Mouse (Mus musculus) myocyte (in vitro differentiated cells): ENCODE results near the gene Zfhx3. TPM values are rescaled to one million over a fixed set of nuclear protein-coding genes. Genes with fewer than 3 reads are reported as not detected.

Experiments
- H3K27me3 ChIP-seq: one replicate; pipeline ENCODE4 v1.6.1; 2011; ENCODE audit not compliant: control insufficient read depth, insufficient read depth, insufficient read length
- H3K36me3 ChIP-seq: one replicate; pipeline ENCODE4 v1.6.1; 2011; ENCODE audit not compliant: control insufficient read depth, insufficient read depth
- H3K4me2 ChIP-seq: one replicate; pipeline ENCODE4 v1.6.1; 2011; ENCODE audit warnings: low read depth, control low read depth
- H3K4me3 ChIP-seq: one replicate; pipeline ENCODE4 v1.5.1; 2011; ENCODE audit warnings: mild to moderate bottlenecking, control low read depth, moderate library complexity
- H3K79me2 ChIP-seq: one replicate; pipeline ENCODE4 v1.6.1; 2011; ENCODE audit not compliant: control insufficient read depth, insufficient read depth
- H3ac ChIP-seq: one replicate; pipeline ENCODE4 v1.6.1; 2011; ENCODE audit not compliant: control insufficient read depth, insufficient read length
- CEBPB ChIP-seq: IDR thresholded peaks from 2 replicates; pipeline ENCODE4 v1.6.1; 2011; ENCODE audit warnings: mild to moderate bottlenecking, moderate library complexity; ENCODE audit not compliant: poor library complexity, insufficient read depth, severe bottlenecking
- E2F4 ChIP-seq: IDR thresholded peaks from one replicate; pipeline ENCODE4 v1.6.1; 2011; ENCODE audit warnings: mild to moderate bottlenecking, control low read depth, moderate library complexity; ENCODE audit not compliant: insufficient read depth
- MAX ChIP-seq: IDR thresholded peaks from one replicate; pipeline ENCODE4 v1.6.1; 2011; ENCODE audit warnings: low read depth, mild to moderate bottlenecking, control low read depth
- MYOD1 ChIP-seq, 3 experiments: IDR thresholded peaks; one replicate each; pipeline ENCODE4 v1.6.1; 2011; ENCODE audit warnings: control low read depth in 2 of 3, low read depth in 2 of 3, mild to moderate bottlenecking in 2 of 3, moderate library complexity in 1 of 3; ENCODE audit not compliant: insufficient read length in 2 of 3, control insufficient read depth in 1 of 3
- MYOG ChIP-seq, 3 experiments: IDR thresholded peaks; one replicate each; pipeline ENCODE4 v1.6.1; 2011; ENCODE audit warnings: control low read depth in 2 of 3, low read depth in 2 of 3, mild to moderate bottlenecking in 2 of 3; ENCODE audit not compliant: insufficient read length in 2 of 3, control insufficient read depth in 1 of 3, insufficient read depth in 1 of 3
- POLR2A ChIP-seq: IDR thresholded peaks from one replicate; pipeline ENCODE4 v1.6.1; 2011; ENCODE audit warnings: low read depth, mild to moderate bottlenecking, control low read depth, moderate library complexity; ENCODE audit not compliant: insufficient read length
- POLR2AphosphoS2 ChIP-seq: IDR thresholded peaks from one replicate; pipeline ENCODE4 v1.6.1; 2011; ENCODE audit warnings: low read depth, control low read depth; ENCODE audit not compliant: insufficient read length
- REST ChIP-seq: IDR thresholded peaks from one replicate; pipeline ENCODE4 v1.6.1; 2011; ENCODE audit warnings: mild to moderate bottlenecking, control low read depth, moderate library complexity; ENCODE audit not compliant: insufficient read depth, insufficient read length
- SRF ChIP-seq: IDR thresholded peaks from one replicate; pipeline ENCODE4 v1.6.1; 2011; ENCODE audit warnings: low read depth; ENCODE audit not compliant: control insufficient read depth, insufficient read length
- TCF12 ChIP-seq: IDR thresholded peaks from one replicate; pipeline ENCODE4 v1.6.1; 2011; ENCODE audit warnings: mild to moderate bottlenecking, control low read depth; ENCODE audit not compliant: poor library complexity, insufficient read depth, severe bottlenecking
- TCF3 ChIP-seq: IDR thresholded peaks from one replicate; pipeline ENCODE4 v1.6.1; 2011; ENCODE audit warnings: low read depth, control low read depth; ENCODE audit not compliant: insufficient read length
- USF1 ChIP-seq: IDR thresholded peaks from one replicate; pipeline ENCODE4 v1.6.1; 2011; ENCODE audit warnings: low read depth, mild to moderate bottlenecking, control low read depth, moderate library complexity
- polyA plus RNA-seq: library from polyadenylated mRNA; unstranded; fragments of >200 nt; fragmentation: generic; extraction: Trizol; gene quantifications from one replicate; pipeline ENCODE4 v1.2.1, GENCODE M21; 2012; ENCODE audit warnings: missing spikeins

Zfhx3 gene
- polyA plus RNA-seq, 1 experiment, result 3.0 TPM

GRCm38 (mm10) chr8:108611141-108611674 is 668.8 kb downstream of the Zfhx3 start:
- Histone ChIP-seq H3K4me2 (no peak overlapping the region), H3K4me3 (no peak overlapping the region), H3K36me3 (no peaks in the 10 kb centered on the region), H3ac (no peak overlapping the region), H3K27me3 (no peaks in the 10 kb centered on the region), H3K79me2 (no peaks in the 10 kb centered on the region)
- TF ChIP-seq E2F4 (no peak), MYOD1 (IDR thresholded peaks at IDR 0.05; ENCODE audit: control insufficient read depth in 1 of 3, insufficient read length in 2 of 3, low read depth in 2 of 3) (no peak), SRF (no peak), USF1 (no peak), POLR2A (no peak), TCF12 (no peak), MYOG (IDR thresholded peaks at IDR 0.05; ENCODE audit: control insufficient read depth in 1 of 3, insufficient read depth in 1 of 3, insufficient read length in 2 of 3, low read depth in 2 of 3) (no peak), MAX (no peak), REST (no peak), POLR2AphosphoS2 (no peak), CEBPB (no peak), TCF3 (no peak)

- Histone ChIP-seq H3K4me2 (no peak overlapping the region), H3K79me2 (no peaks in the 10 kb centered on the region), H3K27me3 (no peaks in the 10 kb centered on the region), H3K36me3 (no peaks in the 10 kb centered on the region), H3K4me3 (no peak overlapping the region), H3ac (no peak overlapping the region)
- TF ChIP-seq MYOG (IDR thresholded peaks at IDR 0.05; ENCODE audit: control insufficient read depth in 1 of 3, insufficient read depth in 1 of 3, insufficient read length in 2 of 3, low read depth in 2 of 3) (no peak), USF1 (no peak), MYOD1 (IDR thresholded peaks at IDR 0.05; ENCODE audit: control insufficient read depth in 1 of 3, insufficient read length in 2 of 3, low read depth in 2 of 3) (no peak), MAX (no peak), SRF (no peak), POLR2AphosphoS2 (no peak), TCF12 (no peak), E2F4 (no peak), POLR2A (no peak)
Measured at GRCm38 (mm10) chr8:108611792-108612413, 669.5 kb downstream of the Zfhx3 start.

GRCm38 (mm10) chr8:108612815-108613214 is 670.4 kb downstream of the Zfhx3 start:
- H3K4me3 ChIP-seq, result no peak overlapping the region
- TF ChIP-seq TCF12 (no peak), MYOD1 (IDR thresholded peaks at IDR 0.05; ENCODE audit: control insufficient read depth in 1 of 3, insufficient read length in 2 of 3, low read depth in 2 of 3) (peak in 1 of 3 experiments; percentile 43), E2F4 (no peak)
- no peak overlapping the region for H3ac ChIP-seq

GRCm38 (mm10) chr8:108613280-108613679 is 670.8 kb downstream of the Zfhx3 start:
- TF ChIP-seq CEBPB (no peak), SRF (no peak), E2F4 (no peak), POLR2A (no peak), TCF12 (no peak), MYOG (IDR thresholded peaks at IDR 0.05; ENCODE audit: control insufficient read depth in 1 of 3, insufficient read depth in 1 of 3, insufficient read length in 2 of 3, low read depth in 2 of 3) (no peak), REST (no peak), MAX (no peak), POLR2AphosphoS2 (no peak), MYOD1 (IDR thresholded peaks at IDR 0.05; ENCODE audit: control insufficient read depth in 1 of 3, insufficient read length in 2 of 3, low read depth in 2 of 3) (no peak), USF1 (no peak), TCF3 (no peak)
- no peaks in the 10 kb centered on the region for H3K27me3 ChIP-seq
- no peaks in the 10 kb centered on the region for H3K36me3 ChIP-seq
- H3ac ChIP-seq, result no peak overlapping the region
- peak overlapping the region; percentile 30 for H3K4me2 ChIP-seq
- no peaks in the 10 kb centered on the region for H3K79me2 ChIP-seq
- no peak overlapping the region for H3K4me3 ChIP-seq

More at GRCm38 (mm10) chr8:108612815-108613214, 670.4 kb downstream of the Zfhx3 start:
- Histone ChIP-seq H3K79me2 (no peaks in the 10 kb centered on the region), H3K27me3 (no peaks in the 10 kb centered on the region), H3K4me2 (peak overlapping the region; percentile 30), H3K36me3 (no peaks in the 10 kb centered on the region)

- no peak overlapping the region for H3K4me3 ChIP-seq
- no peak overlapping the region for H3ac ChIP-seq
- TF ChIP-seq E2F4, result no peak
- TF ChIP-seq TCF3, result no peak
- TF ChIP-seq POLR2AphosphoS2, result no peak
- TF ChIP-seq TCF12, result no peak
- no peak for TF ChIP-seq CEBPB
- TF ChIP-seq MYOG (IDR thresholded peaks at IDR 0.05; ENCODE audit: control insufficient read depth in 1 of 3, insufficient read depth in 1 of 3, insufficient read length in 2 of 3, low read depth in 2 of 3), result no peak
- no peak for TF ChIP-seq SRF
- no peak for TF ChIP-seq USF1
- no peak for TF ChIP-seq MYOD1 (IDR thresholded peaks at IDR 0.05; ENCODE audit: control insufficient read depth in 1 of 3, insufficient read length in 2 of 3, low read depth in 2 of 3)
- no peak for TF ChIP-seq MAX
- H3K79me2 ChIP-seq, result no peaks in the 10 kb centered on the region
- no peaks in the 10 kb centered on the region for H3K36me3 ChIP-seq
- no peak overlapping the region for H3K4me2 ChIP-seq
- no peaks in the 10 kb centered on the region for H3K27me3 ChIP-seq
Measured at GRCm38 (mm10) chr8:108621296-108621695, 678.9 kb downstream of the Zfhx3 start.
